Mouse (Mus musculus): Measurements from ENCODE around the gene Btk. TPM values are rescaled to one million over a fixed set of nuclear protein-coding genes. Genes with fewer than 3 reads are reported as not detected.
A peak's percentile ranks its signal among the peaks of the same experiment; 100 is the strongest.

Gene Btk
- polyA plus RNA-seq, 1 experiment = 79.4 TPM

- no peak overlapping the region for H3K4me3 ChIP-seq (replicated peaks; ENCODE audit: control insufficient read depth, low read depth, low read length)
- no peaks in the 10 kb centered on the region; the same call in 1 of the 2 replicates for H3K4me1 ChIP-seq (ENCODE audit: control insufficient read depth, insufficient read depth, low read length)
- TF ChIP-seq POLR2A (IDR thresholded peaks at IDR 0.05; ENCODE audit: borderline replicate concordance, control insufficient read depth, low read depth, low read length) (no peak), CTCF (IDR thresholded peaks at IDR 0.05; ENCODE audit: control insufficient read depth, insufficient read depth, low read length) (no peak)
- 47% methylated on average over 8 of the region's 8 CpGs for WGBS
- H3K27ac ChIP-seq (ENCODE audit: control insufficient read depth, insufficient read depth, low read depth, low read length, poor library complexity) = no peak overlapping the region
These were observed 16.7 kb downstream of the Btk start for GRCm38 (mm10) chrX:134566536-134567222.

GRCm38 (mm10) chrX:134564326-134564725 lies 19.0 kb downstream of the Btk start:
- WGBS = 22% methylated on average over 4 of the region's 4 CpGs
- no peak overlapping the region for H3K4me3 ChIP-seq (replicated peaks; ENCODE audit: control insufficient read depth, low read depth, low read length)
- H3K27ac ChIP-seq (ENCODE audit: control insufficient read depth, insufficient read depth, low read depth, low read length, poor library complexity) = no peak overlapping the region
- H3K4me1 ChIP-seq (ENCODE audit: control insufficient read depth, insufficient read depth, low read length) = no peaks in the 10 kb centered on the region; the same call in 1 of the 2 replicates
- TF ChIP-seq POLR2A (IDR thresholded peaks at IDR 0.05; ENCODE audit: borderline replicate concordance, control insufficient read depth, low read depth, low read length) (no peak), CTCF (IDR thresholded peaks at IDR 0.05; ENCODE audit: control insufficient read depth, insufficient read depth, low read length) (no peak)

GRCm38 (mm10) chrX:134554425-134554824 lies 28.9 kb downstream of the Btk start:
- WGBS = 56% methylated on average over 6 of the region's 6 CpGs
- no peak overlapping the region for H3K27ac ChIP-seq (ENCODE audit: control insufficient read depth, insufficient read depth, low read depth, low read length, poor library complexity)
- H3K4me1 ChIP-seq (ENCODE audit: control insufficient read depth, insufficient read depth, low read length) = 0 out of 2 replicates have a peak, but pooled peaks cover 1% of the 10 kb centered on the region
- no peak for TF ChIP-seq POLR2A (IDR thresholded peaks at IDR 0.05; ENCODE audit: borderline replicate concordance, control insufficient read depth, low read depth, low read length)
- TF ChIP-seq CTCF (IDR thresholded peaks at IDR 0.05; ENCODE audit: control insufficient read depth, insufficient read depth, low read length) = no peak
- no peak overlapping the region for H3K4me3 ChIP-seq (replicated peaks; ENCODE audit: control insufficient read depth, low read depth, low read length)

- WGBS = 82% methylated on average over 4 of the region's 4 CpGs
- no peak for TF ChIP-seq CTCF (IDR thresholded peaks at IDR 0.05; ENCODE audit: control insufficient read depth, insufficient read depth, low read length)
- TF ChIP-seq POLR2A (IDR thresholded peaks at IDR 0.05; ENCODE audit: borderline replicate concordance, control insufficient read depth, low read depth, low read length) = no peak
- Histone ChIP-seq H3K4me1 (ENCODE audit: control insufficient read depth, insufficient read depth, low read length) (0 out of 2 replicates have a peak, but pooled peaks cover 1% of the 10 kb centered on the region), H3K27ac (ENCODE audit: control insufficient read depth, insufficient read depth, low read depth, low read length, poor library complexity) (no peak overlapping the region), H3K4me3 (replicated peaks; ENCODE audit: control insufficient read depth, low read depth, low read length) (no peak overlapping the region)
These were observed 30.0 kb downstream of the Btk start for GRCm38 (mm10) chrX:134553326-134553725.

- Histone ChIP-seq H3K27ac (ENCODE audit: control insufficient read depth, insufficient read depth, low read depth, low read length, poor library complexity) (no peak overlapping the region), H3K4me1 (ENCODE audit: control insufficient read depth, insufficient read depth, low read length) (0 out of 2 replicates have a peak, but pooled peaks cover 1% of the 10 kb centered on the region), H3K4me3 (replicated peaks; ENCODE audit: control insufficient read depth, low read depth, low read length) (no peak overlapping the region)
- WGBS = 33% methylated on average over 5 of the region's 5 CpGs
- TF ChIP-seq POLR2A (IDR thresholded peaks at IDR 0.05; ENCODE audit: borderline replicate concordance, control insufficient read depth, low read depth, low read length) (no peak), CTCF (IDR thresholded peaks at IDR 0.05; ENCODE audit: control insufficient read depth, insufficient read depth, low read length) (no peak)
These were observed 32.5 kb downstream of the Btk start for GRCm38 (mm10) chrX:134550903-134551302.

GRCm38 (mm10) chrX:134547330-134547729 lies 36.0 kb downstream of the Btk start:
- Histone ChIP-seq H3K4me3 (replicated peaks; ENCODE audit: control insufficient read depth, low read depth, low read length) (no peak overlapping the region), H3K4me1 (ENCODE audit: control insufficient read depth, insufficient read depth, low read length) (no peaks in the 10 kb centered on the region), H3K27ac (ENCODE audit: control insufficient read depth, insufficient read depth, low read depth, low read length, poor library complexity) (no peak overlapping the region)
- WGBS = 88% methylated on average over 4 of the region's 4 CpGs
- no peak for TF ChIP-seq CTCF (IDR thresholded peaks at IDR 0.05; ENCODE audit: control insufficient read depth, insufficient read depth, low read length)
- no peak for TF ChIP-seq POLR2A (IDR thresholded peaks at IDR 0.05; ENCODE audit: borderline replicate concordance, control insufficient read depth, low read depth, low read length)

GRCm38 (mm10) chrX:134541955-134542308 lies 41.4 kb downstream of the Btk start:
- Histone ChIP-seq H3K27ac (ENCODE audit: control insufficient read depth, insufficient read depth, low read depth, low read length, poor library complexity) (peak overlapping the region; percentile 94; the same call in 1 of the 2 replicates), H3K4me1 (ENCODE audit: control insufficient read depth, insufficient read depth, low read length) (no peaks in the 10 kb centered on the region), H3K4me3 (replicated peaks; ENCODE audit: control insufficient read depth, low read depth, low read length) (peak overlapping the region; percentile 91)
- WGBS = 12% methylated on average over 6 of the region's 6 CpGs
- TF ChIP-seq CTCF (IDR thresholded peaks at IDR 0.05; ENCODE audit: control insufficient read depth, insufficient read depth, low read length) = no peak

- 14% methylated on average over 56 of the region's 61 CpGs for WGBS
- Histone ChIP-seq H3K4me3 (replicated peaks; ENCODE audit: control insufficient read depth, low read depth, low read length) (peak within 1 kb of the TSS; percentile 91), H3K4me1 (ENCODE audit: control insufficient read depth, insufficient read depth, low read length) (no peaks in the 10 kb centered on the region), H3K27ac (ENCODE audit: control insufficient read depth, insufficient read depth, low read depth, low read length, poor library complexity) (peak within 1 kb of the TSS; percentile 94)
- TF ChIP-seq CTCF (IDR thresholded peaks at IDR 0.05; ENCODE audit: control insufficient read depth, insufficient read depth, low read length) (no peak), POLR2A (IDR thresholded peaks at IDR 0.05; ENCODE audit: borderline replicate concordance, control insufficient read depth, low read depth, low read length) (no peak)
These were observed 42.0 kb downstream of the Btk start, which contains the start of gene Timm8a1 for GRCm38 (mm10) chrX:134541145-134541954. Gene Timm8a1 (minus strand): TSS chrX:134541865.
